Mouse (Mus musculus): Measurements from ENCODE around the gene Tex264.

- TF ChIP-seq CTCF (IDR thresholded peaks at IDR 0.05; ENCODE audit: control insufficient read depth, insufficient read depth, insufficient read length), result no peak
- no peak for TF ChIP-seq USF1 (IDR thresholded peaks at IDR 0.05; ENCODE audit: low read depth)
Observed at GRCm38 (mm10) chr9:106733690-106734089, 48.0 kb upstream of the Tex264 start.

All from C2C12 (cell line).